ENCODE assay signal across 10 mouse cellular contexts in the genomic region with DNA sequence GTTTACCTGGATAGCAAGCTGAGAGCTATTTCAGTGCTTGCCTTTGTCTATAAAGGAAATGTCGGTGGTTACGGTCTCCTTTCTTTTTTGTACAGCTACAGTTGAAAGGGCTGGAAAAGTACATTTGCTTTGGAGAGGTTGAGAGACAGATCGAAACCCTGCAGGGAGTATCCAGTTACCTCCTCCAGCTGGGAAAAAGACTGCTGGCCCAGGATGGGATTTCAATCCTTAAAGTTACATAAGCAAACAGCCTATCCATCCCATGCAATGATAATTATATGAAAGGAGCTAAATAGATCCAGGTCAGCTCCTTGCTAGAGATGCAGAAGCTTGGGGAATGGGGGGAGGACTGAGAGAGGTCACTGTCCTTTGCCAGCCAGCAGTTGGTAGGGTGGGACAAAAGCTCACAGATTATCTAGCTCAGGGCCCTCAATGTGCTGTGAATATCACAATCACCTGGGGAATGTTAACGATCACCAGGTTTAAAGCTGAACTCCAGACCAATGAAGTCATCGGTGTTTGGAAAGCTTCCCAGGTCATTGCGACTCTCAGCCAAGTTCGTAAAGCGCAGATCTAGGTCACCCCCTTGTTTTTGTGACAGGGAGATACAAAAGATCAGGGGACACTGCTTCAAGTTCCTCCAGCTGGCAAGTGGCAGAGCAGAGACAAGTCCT. TPM values are rescaled to one million over a fixed set of nuclear protein-coding genes. Genes with fewer than 3 reads are reported as not detected.
DNase-seq lines count a peak whose midpoint lies in the region; ATAC-seq lines count a peak whose summit lies in the region.
"Had no signal": no experiment of that assay in that cellular context is flagged by ENCODE, and none has a peak within 500 bp of the region (broad histone marks: within the 10 kb centered on the region; RNA-seq: fewer than 3 reads in every experiment).

No protein-coding gene starts in this region.

- 0 out of 2 replicates have a peak, but pooled peaks cover 3% of the 10 kb centered on the region for H3K27me3 ChIP-seq in heart, embryonic 13.5 days (replicated peaks)

- 17% methylated on average over 8 of the region's 8 CpGs for WGBS in heart, embryonic 13.5 days

- 0 out of 2 replicates have a peak, but pooled peaks cover 8% of the 10 kb centered on the region for H3K9me3 ChIP-seq in heart, embryonic 13.5 days

- DNase-seq in embryo, embryonic 10 days (ENCODE audit: low spot score) = peak; percentile 48
- DNase-seq in embryo, embryonic 9.5 days (ENCODE audit: extremely low spot score) = no peak
- DNase-seq in 3T3-L1 (ENCODE audit: low read depth, low spot score) (peak; percentile 17), liver (no peak)
- peak; percentile 56 to 67 for DNase-seq in cerebellum, postnatal 25 days
- peak; percentile 25 for DNase-seq in retina, postnatal 7 days (ENCODE audit: low read depth, low spot score)

- H3K27ac ChIP-seq in heart, embryonic 13.5 days (replicated peaks) = peak overlapping the region; percentile 88

- ATAC-seq in heart, embryonic 13.5 days (ENCODE audit: extremely low read depth, insufficient number of reproducible peaks, low FRiP score, low TSS enrichment) = no peak
- ATAC-seq in monocyte, adult 5-6 weeks (replicated peaks; ENCODE audit: insufficient number of reproducible peaks, low FRiP score, low TSS enrichment, poor library complexity, severe bottlenecking) = no peak

- no peak overlapping the region for H3K4me3 ChIP-seq in heart, embryonic 13.5 days

- no peaks in the 10 kb centered on the region for H3K36me3 ChIP-seq in heart, embryonic 13.5 days

- H3K4me2 ChIP-seq in heart, embryonic 13.5 days = peak overlapping the region; percentile 44

- H3K4me1 ChIP-seq in heart, embryonic 13.5 days = peaks cover 38% of the 10 kb centered on the region

- H3K9ac ChIP-seq in heart, embryonic 13.5 days = peak overlapping the region; percentile 59

RNA-seq across cellular contexts. Expression of a gene that starts 56.0 kb away (rescaled TPM):
- polyA plus RNA-seq in heart, embryonic 13.5 days (2015; fragmentation: Nextera tagmentation; extraction: Ambion mirVana) = 0.07 TPM in 1 of 2 replicates, not detected in the other
- not detected in 3 replicates for total RNA-seq in monocyte, adult 5-6 weeks (2017)

RNA-seq across cellular contexts. Expression of a gene that starts 57.2 kb away (rescaled TPM):
- polyA plus RNA-seq in heart, embryonic 13.5 days (2015; fragmentation: Nextera tagmentation; extraction: Ambion mirVana) = not detected in 2 replicates
- total RNA-seq in monocyte, adult 5-6 weeks (2017) = not detected in 3 replicates
- total RNA-seq: left cerebral cortex, postnatal 36 days had no signal
- polyA plus RNA-seq: stomach, embryonic 14.5 days had no signal

Comparison
In these comparisons a context has a peak if more than half of its experiments do, and no peak if none do; other contexts are left out.
1. DNase-seq: peak in embryo, embryonic 10 days (single experiment), 3T3-L1 (single experiment), cerebellum, postnatal 25 days (2 of 2) and retina, postnatal 7 days (single experiment); none in embryo, embryonic 9.5 days (single experiment) and liver (single experiment).